Mouse (Mus musculus) intestine, postnatal 0 days (tissue): ENCODE measurements at regions not wholly inside any gene's neighbourhood (a gene's known extent, or its start where the extent isn't known, plus 50 kb on each side); places are given as distances from the start of the nearest gene placed in this dataset.

Experiments
- ATAC-seq: fragments of 200-750 bp; cut with Nextera tagmentation; 2 replicates; pipeline ENCODE4 v1.8.0; 2017; ENCODE audit warnings: mild to moderate bottlenecking, moderate TSS enrichment, moderate library complexity
- H3K27ac ChIP-seq: fragments of 300-500 bp; sonication (generic); 2 replicates; pipeline ENCODE4 v1.5.1; 2014; ENCODE audit warnings: mild to moderate bottlenecking, low read depth, low read length, moderate library complexity
- H3K27me3 ChIP-seq: fragments of 300-500 bp; sonication (generic); replicated peaks from 2 replicates; pipeline ENCODE4 v1.6.1; 2014; ENCODE audit warnings: low read length, mixed read lengths; ENCODE audit not compliant: control insufficient read depth, insufficient read depth
- H3K36me3 ChIP-seq: fragments of 300-500 bp; sonication (generic); 2 replicates; pipeline ENCODE4 v1.6.1; 2014; ENCODE audit warnings: mild to moderate bottlenecking, moderate library complexity; ENCODE audit not compliant: control insufficient read depth, insufficient read depth
- H3K4me1 ChIP-seq: fragments of 300-500 bp; sonication (generic); replicated peaks from 2 replicates; pipeline ENCODE4 v1.6.1; 2014; ENCODE audit warnings: antibody characterized with exemption, low read length, mixed read lengths; ENCODE audit not compliant: control insufficient read depth, insufficient read depth
- H3K4me2 ChIP-seq: fragments of 300-500 bp; sonication (generic); replicated peaks from 2 replicates; pipeline ENCODE4 v1.6.1; 2014; ENCODE audit warnings: low read depth, mild to moderate bottlenecking, moderate library complexity
- H3K4me3 ChIP-seq: fragments of 300-500 bp; sonication (generic); 2 replicates; pipeline ENCODE4 v1.5.1; 2014; ENCODE audit warnings: low read depth, low read length
- H3K9ac ChIP-seq: fragments of 300-500 bp; sonication (generic); 2 replicates; pipeline ENCODE4 v1.6.1; 2014; ENCODE audit warnings: mild to moderate bottlenecking, low read depth, low read length
- H3K9me3 ChIP-seq: fragments of 300-500 bp; sonication (generic); 2 replicates; pipeline ENCODE4 v1.6.1; 2016; ENCODE audit warnings: mixed run types; ENCODE audit not compliant: control insufficient read depth
- CTCF ChIP-seq: sonication (generic); IDR thresholded peaks from 2 replicates; pipeline ENCODE4 v1.5.1; 2016; ENCODE audit warnings: low read depth, mild to moderate bottlenecking, control low read depth, antibody characterized with exemption, moderate library complexity
- WGBS: fragments of 180-500 bp; shearing (Covaris S2); extraction: QIAGEN DNeasy Blood & Tissue Kit; methylation state at CpG from one replicate; pipeline ENCODE4 v1.1.7; 2014; 5-methylcytosine and 5-hydroxymethylcytosine counted together

DNA sequence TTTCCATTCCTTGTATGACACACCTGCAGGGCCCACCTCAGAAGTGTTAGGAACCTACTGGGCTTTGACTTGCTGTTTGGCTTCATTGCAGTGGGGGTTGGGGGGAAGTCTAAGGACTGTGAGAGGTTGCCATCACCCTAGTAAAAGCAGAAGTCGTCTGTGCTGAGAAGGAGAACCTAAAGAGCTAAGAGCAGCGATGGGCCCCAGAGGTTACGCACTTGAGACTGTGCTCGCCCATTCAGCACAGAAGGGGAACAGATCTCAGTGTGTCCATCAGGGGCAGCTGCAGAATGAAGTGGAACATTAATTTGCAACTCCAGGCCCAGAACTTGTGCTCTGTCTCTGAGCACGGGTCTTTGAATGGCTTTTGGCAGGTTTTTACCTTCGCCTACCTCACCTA, 267.5 kb upstream of the Cdyl start:
- no peak for TF ChIP-seq CTCF
- H3K9ac ChIP-seq, result no peak overlapping the region

DNA sequence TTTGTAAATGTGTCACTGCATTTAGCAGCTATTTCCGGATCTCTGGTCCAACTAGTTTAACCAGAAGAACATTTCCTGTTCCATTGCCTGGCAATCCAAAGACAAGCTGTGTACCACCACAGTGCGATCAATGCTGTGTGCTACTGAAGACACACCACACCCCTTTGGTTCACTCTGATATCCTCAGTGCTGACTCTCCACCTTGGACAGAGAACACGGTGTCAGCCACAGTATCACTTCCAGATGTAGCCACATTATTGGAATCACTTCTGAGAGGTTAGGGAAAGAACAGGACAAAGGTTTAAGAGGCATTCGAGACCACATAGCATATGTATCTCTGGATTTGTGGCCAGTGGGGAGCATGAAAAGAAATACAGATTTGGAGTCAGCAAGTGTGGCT, 264.4 kb upstream of the Cdyl start:
- H3K27ac ChIP-seq, result no peak overlapping the region
- H3K36me3 ChIP-seq, result no peaks in the 10 kb centered on the region
- no peak overlapping the region for H3K4me2 ChIP-seq
- no peaks in the 10 kb centered on the region; the same call in 1 of the 2 replicates for H3K4me1 ChIP-seq
- WGBS, result 31% methylated on average over 4 of the region's 4 CpGs
- ATAC-seq, result peak; percentile 68
- no peaks in the 10 kb centered on the region for H3K9me3 ChIP-seq
- TF ChIP-seq CTCF, result no peak
- no peaks in the 10 kb centered on the region for H3K27me3 ChIP-seq
- H3K9ac ChIP-seq, result no peak overlapping the region
- no peak overlapping the region for H3K4me3 ChIP-seq

More for the DNA sequence above, 267.5 kb upstream of the Cdyl start:
- Histone ChIP-seq H3K4me2 (no peak overlapping the region), H3K27me3 (no peaks in the 10 kb centered on the region), H3K4me3 (no peak overlapping the region), H3K9me3 (no peaks in the 10 kb centered on the region), H3K36me3 (no peaks in the 10 kb centered on the region), H3K4me1 (no peaks in the 10 kb centered on the region; the same call in 1 of the 2 replicates), H3K27ac (no peak overlapping the region)
- no peak for ATAC-seq
- WGBS, result 88% methylated on average over 6 of the region's 6 CpGs

DNA sequence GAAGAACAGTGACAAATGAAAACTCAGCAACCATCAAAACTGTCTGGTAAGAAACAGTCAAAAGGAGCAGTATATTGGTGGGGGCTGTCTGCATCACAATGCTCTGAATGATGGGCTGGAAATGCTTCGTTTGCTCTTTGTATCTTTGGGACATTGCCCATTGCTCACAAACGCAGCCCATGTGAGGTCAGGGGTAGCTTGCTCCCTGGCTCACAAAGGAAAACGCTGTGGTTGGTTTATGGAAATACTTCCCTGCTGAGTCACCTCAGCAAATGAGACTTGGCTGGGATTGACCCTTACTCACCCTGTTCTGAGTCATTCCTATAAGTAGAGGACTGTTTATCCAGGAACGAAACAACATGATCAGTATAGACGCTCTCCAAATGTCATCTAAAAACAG, 264.0 kb upstream of the Cdyl start:
- Histone ChIP-seq H3K9me3 (no peaks in the 10 kb centered on the region), H3K4me3 (no peak overlapping the region), H3K4me2 (no peak overlapping the region), H3K4me1 (no peaks in the 10 kb centered on the region; the same call in 1 of the 2 replicates), H3K27ac (no peak overlapping the region), H3K36me3 (no peaks in the 10 kb centered on the region), H3K9ac (no peak overlapping the region), H3K27me3 (no peaks in the 10 kb centered on the region)
- TF ChIP-seq CTCF, result no peak
- 9% methylated on average over 5 of the region's 5 CpGs for WGBS
- peak; percentile 83 for ATAC-seq

DNA sequence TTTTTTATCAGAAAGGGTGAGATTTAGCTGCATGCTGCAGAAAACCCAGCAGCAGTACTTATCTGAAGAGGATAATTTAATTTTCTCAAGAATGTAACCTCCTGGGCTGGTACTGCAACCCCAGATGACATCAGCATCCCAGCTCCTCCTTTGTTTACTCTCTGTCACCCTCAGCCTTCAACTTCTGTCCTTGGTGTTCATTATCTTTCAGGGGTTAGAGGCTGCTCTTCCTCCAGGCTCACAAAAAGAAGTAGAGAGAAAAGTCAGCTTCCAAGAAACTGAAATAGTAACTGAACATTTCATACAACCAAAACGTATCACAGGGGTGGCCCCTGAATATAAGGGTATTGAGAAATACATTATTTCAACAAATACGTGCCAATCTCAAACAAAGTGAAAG, 262.5 kb upstream of the Cdyl start:
- ATAC-seq, result no peak
- no peak overlapping the region for H3K9ac ChIP-seq
- TF ChIP-seq CTCF, result no peak
- H3K27ac ChIP-seq, result no peak overlapping the region
- H3K9me3 ChIP-seq, result no peaks in the 10 kb centered on the region
- 66% methylated on average over 2 of the region's 2 CpGs for WGBS
- H3K4me1 ChIP-seq, result no peaks in the 10 kb centered on the region; the same call in 1 of the 2 replicates
- H3K36me3 ChIP-seq, result no peaks in the 10 kb centered on the region
- no peaks in the 10 kb centered on the region for H3K27me3 ChIP-seq
- no peak overlapping the region for H3K4me3 ChIP-seq
- no peak overlapping the region for H3K4me2 ChIP-seq

DNA sequence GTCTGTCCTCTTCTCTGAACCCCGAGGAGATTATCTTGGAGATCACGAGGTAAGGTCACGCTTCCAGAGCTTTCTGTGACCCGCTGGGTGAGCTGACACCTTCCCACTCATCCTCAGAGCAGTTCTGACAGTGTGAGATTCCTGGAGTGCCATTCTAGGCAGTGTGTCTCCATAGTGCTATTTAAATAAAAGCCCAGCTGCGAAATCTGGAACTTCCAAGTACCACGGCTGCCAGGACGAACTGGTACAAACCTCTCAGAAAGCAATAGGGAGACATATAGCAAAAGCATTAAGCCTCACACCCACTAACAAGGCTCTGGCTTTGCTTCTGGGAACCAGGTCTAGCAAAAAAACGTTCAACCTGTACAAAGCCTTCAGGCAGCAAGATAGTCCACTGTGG, 261.4 kb upstream of the Cdyl start:
- no peak for TF ChIP-seq CTCF
- H3K27me3 ChIP-seq, result no peaks in the 10 kb centered on the region
- H3K27ac ChIP-seq, result no peak overlapping the region
- H3K4me3 ChIP-seq, result no peak overlapping the region
- no peaks in the 10 kb centered on the region for H3K9me3 ChIP-seq
- ATAC-seq, result no peak
- WGBS, result 62% methylated on average over 8 of the region's 8 CpGs
- H3K4me1 ChIP-seq, result no peaks in the 10 kb centered on the region; the same call in 1 of the 2 replicates
- H3K9ac ChIP-seq, result no peak overlapping the region
- H3K4me2 ChIP-seq, result no peak overlapping the region
- no peaks in the 10 kb centered on the region for H3K36me3 ChIP-seq

DNA sequence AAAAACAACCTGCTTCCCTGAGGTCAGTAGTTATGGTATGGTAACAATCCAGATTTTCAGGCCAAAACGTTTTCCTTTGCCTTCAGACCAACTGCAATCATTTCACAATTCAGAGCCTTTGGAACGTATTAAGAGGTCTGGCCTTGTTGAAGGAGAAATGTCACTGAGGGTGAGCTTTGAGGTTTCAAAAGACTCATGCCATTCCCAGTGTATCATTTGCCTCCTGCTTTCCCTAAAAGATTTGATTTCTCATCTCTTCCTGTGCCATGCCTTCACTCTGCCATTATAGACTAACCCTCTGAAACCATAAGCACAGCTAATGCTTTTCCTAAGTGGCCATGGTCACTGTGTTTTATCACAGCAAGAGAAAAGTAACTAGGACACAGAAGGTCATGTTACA, 256.8 kb upstream of the Cdyl start:
- Histone ChIP-seq H3K9ac (no peak overlapping the region), H3K4me3 (no peak overlapping the region), H3K27me3 (no peaks in the 10 kb centered on the region), H3K4me1 (no peaks in the 10 kb centered on the region), H3K9me3 (no peaks in the 10 kb centered on the region), H3K4me2 (no peak overlapping the region), H3K27ac (no peak overlapping the region), H3K36me3 (no peaks in the 10 kb centered on the region)
- TF ChIP-seq CTCF, result no peak
- 91% methylated on average over 2 of the region's 2 CpGs for WGBS
- ATAC-seq, result no peak

DNA sequence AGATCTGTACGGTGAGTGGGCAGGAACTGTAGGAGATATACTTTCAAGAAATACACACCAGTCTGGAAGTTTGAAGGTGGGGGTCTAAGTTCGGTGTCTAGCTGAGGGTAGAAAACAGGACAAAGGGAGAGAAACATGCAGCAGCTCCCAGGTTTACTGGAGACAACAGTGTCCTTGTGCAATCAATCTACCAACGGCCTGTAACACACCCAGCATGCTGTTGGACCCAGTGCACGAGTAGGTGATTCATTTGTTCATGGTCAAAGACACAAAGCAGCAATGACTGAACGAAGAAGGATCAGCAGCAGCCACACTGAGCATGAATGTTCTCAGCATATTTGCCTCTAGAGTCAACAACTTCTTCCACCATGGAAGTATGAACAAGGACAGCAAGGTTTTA, 255.2 kb upstream of the Cdyl start:
- no peaks in the 10 kb centered on the region for H3K27me3 ChIP-seq
- no peak for TF ChIP-seq CTCF
- H3K4me3 ChIP-seq, result no peak overlapping the region
- no peak overlapping the region for H3K9ac ChIP-seq
- ATAC-seq, result no peak
- no peaks in the 10 kb centered on the region for H3K9me3 ChIP-seq
- 88% methylated on average over 5 of the region's 5 CpGs for WGBS
- no peaks in the 10 kb centered on the region for H3K36me3 ChIP-seq
- no peaks in the 10 kb centered on the region for H3K4me1 ChIP-seq
- H3K27ac ChIP-seq, result no peak overlapping the region
- no peak overlapping the region for H3K4me2 ChIP-seq
